Mouse (Mus musculus) heart, postnatal 0 days (tissue): ENCODE data around the gene Gstt2. TPM values are rescaled to one million over a fixed set of nuclear protein-coding genes. Genes with fewer than 3 reads are reported as not detected.

Experiments
- ATAC-seq: fragments of 200-750 bp; cut with Nextera tagmentation; 2 replicates; pipeline ENCODE4 v1.8.0; 2017; ENCODE audit warnings: low read depth, moderate number of reproducible peaks, moderate library complexity; ENCODE audit not compliant: insufficient read depth
- DNase-seq: peaks from one replicate; pipeline ENCODE4 v3.0.0-alpha.2; 2016; ENCODE audit warnings: low spot score
- H3K27ac ChIP-seq: fragments of 300-500 bp; sonication (generic); 2 replicates; pipeline ENCODE4 v1.5.1; 2014; ENCODE audit warnings: low read depth, mild to moderate bottlenecking
- H3K27me3 ChIP-seq: fragments of 300-500 bp; sonication (generic); 2 replicates; pipeline ENCODE4 v1.6.1; 2014; ENCODE audit warnings: low read length, mixed read lengths; ENCODE audit not compliant: control insufficient read depth, insufficient read depth
- H3K36me3 ChIP-seq: fragments of 300-500 bp; sonication (generic); replicated peaks from 2 replicates; pipeline ENCODE4 v1.6.1; 2014; ENCODE audit warnings: low read length, mixed read lengths; ENCODE audit not compliant: control insufficient read depth, insufficient read depth
- H3K4me1 ChIP-seq: fragments of 300-500 bp; sonication (generic); 2 replicates; pipeline ENCODE4 v1.6.1; 2014; ENCODE audit warnings: antibody characterized with exemption; ENCODE audit not compliant: control insufficient read depth, insufficient read depth
- H3K4me2 ChIP-seq: fragments of 300-500 bp; sonication (generic); 2 replicates; pipeline ENCODE4 v1.6.1; 2014; ENCODE audit warnings: low read depth, mild to moderate bottlenecking, low read length, moderate library complexity
- H3K4me3 ChIP-seq: fragments of 300-500 bp; sonication (generic); 2 replicates; pipeline ENCODE4 v1.5.1; 2014; ENCODE audit warnings: low read depth, low read length
- H3K9ac ChIP-seq: fragments of 300-500 bp; sonication (generic); replicated peaks from 2 replicates; pipeline ENCODE4 v1.6.1; 2014; ENCODE audit warnings: low read depth, low read length, mixed read lengths
- H3K9me3 ChIP-seq: fragments of 300-500 bp; sonication (generic); replicated peaks from 2 replicates; pipeline ENCODE4 v1.6.1; 2016; ENCODE audit warnings: low read length; ENCODE audit not compliant: control insufficient read depth
- CTCF ChIP-seq: IDR thresholded peaks from 2 replicates; pipeline ENCODE4 v1.5.1; 2016; ENCODE audit warnings: antibody characterized with exemption, control low read depth, low read depth
- EP300 ChIP-seq: IDR thresholded peaks from 2 replicates; pipeline ENCODE4 v1.6.1; 2016; ENCODE audit warnings: antibody characterized with exemption, low read depth
- WGBS: fragments of 180-500 bp; shearing (Covaris S2); extraction: QIAGEN DNeasy Blood & Tissue Kit; methylation state at CpG from one replicate; pipeline ENCODE4 v1.1.7; 2014; 5-methylcytosine and 5-hydroxymethylcytosine counted together
- polyA plus RNA-seq: library from polyadenylated mRNA; unstranded; fragments of >200 nt; fragmentation: Nextera tagmentation; extraction: Ambion mirVana; gene quantifications from 2 replicates; pipeline ENCODE4 v1.2.1, GENCODE M21; 2015
- total RNA-seq: library from RNA; depleted of rRNA; stranded (reverse); fragments of >200 nt; gene quantifications from 2 replicates; pipeline ENCODE4 v1.2.3, GENCODE M21; 2014; ENCODE audit warnings: low replicate concordance

Gstt2 gene
- total and polyA plus RNA-seq, 2 experiments from 2014 or later: 6.0 to 13.0 TPM

- TF ChIP-seq CTCF: no peak
- TF ChIP-seq EP300: no peak
- ATAC-seq (no peak), DNase-seq (no peak)
- Histone ChIP-seq H3K4me2 (no peak overlapping the region), H3K27me3 (no peaks in the 10 kb centered on the region), H3K9me3 (no peaks in the 10 kb centered on the region), H3K27ac (no peak overlapping the region), H3K9ac (no peak overlapping the region), H3K4me1 (peaks cover 24% of the 10 kb centered on the region), H3K36me3 (0 out of 2 replicates have a peak, but pooled peaks cover 10% of the 10 kb centered on the region), H3K4me3 (no peak overlapping the region)
- 77% methylated on average over 4 of the region's 4 CpGs for WGBS
These were observed 20.4 kb upstream of the Gstt2 start for GRCm38 (mm10) chr10:75857598-75857997.

- Histone ChIP-seq H3K27me3 (no peaks in the 10 kb centered on the region), H3K4me3 (no peak overlapping the region), H3K4me2 (no peak overlapping the region), H3K9me3 (no peaks in the 10 kb centered on the region; the same call in 1 of the 2 replicates), H3K4me1 (peaks cover 24% of the 10 kb centered on the region), H3K36me3 (0 out of 2 replicates have a peak, but pooled peaks cover 10% of the 10 kb centered on the region), H3K9ac (no peak overlapping the region), H3K27ac (no peak overlapping the region)
- no peak for ATAC-seq
- no peak for DNase-seq
- WGBS: 69% methylated on average over 3 of the region's 3 CpGs
- TF ChIP-seq EP300: no peak
- no peak for TF ChIP-seq CTCF
These were observed 19.8 kb upstream of the Gstt2 start for GRCm38 (mm10) chr10:75856976-75857375.

- Histone ChIP-seq H3K4me2 (no peak overlapping the region), H3K4me1 (peaks cover 22% of the 10 kb centered on the region), H3K36me3 (0 out of 2 replicates have a peak, but pooled peaks cover 10% of the 10 kb centered on the region), H3K4me3 (no peak overlapping the region), H3K9me3 (no peaks in the 10 kb centered on the region; the same call in 1 of the 2 replicates), H3K27me3 (no peaks in the 10 kb centered on the region), H3K27ac (no peak overlapping the region), H3K9ac (no peak overlapping the region)
- TF ChIP-seq CTCF (no peak), EP300 (no peak)
- DNase-seq (no peak), ATAC-seq (no peak)
- 78% methylated on average over 11 of the region's 11 CpGs for WGBS
These were observed 19.1 kb upstream of the Gstt2 start for GRCm38 (mm10) chr10:75856155-75856907.

GRCm38 (mm10) chr10:75855416-75855981 is 18.3 kb upstream of the Gstt2 start:
- Histone ChIP-seq H3K36me3 (0 out of 2 replicates have a peak, but pooled peaks cover 10% of the 10 kb centered on the region), H3K27me3 (no peaks in the 10 kb centered on the region), H3K9ac (no peak overlapping the region), H3K4me2 (no peak overlapping the region), H3K4me3 (no peak overlapping the region), H3K4me1 (peaks cover 13% of the 10 kb centered on the region; the same call in 1 of the 2 replicates), H3K9me3 (no peaks in the 10 kb centered on the region; the same call in 1 of the 2 replicates), H3K27ac (no peak overlapping the region)
- no peak for TF ChIP-seq EP300
- no peak for TF ChIP-seq CTCF
- DNase-seq (no peak), ATAC-seq (no peak)
- 87% methylated on average over 15 of the region's 15 CpGs for WGBS

GRCm38 (mm10) chr10:75854791-75855190 is 17.6 kb upstream of the Gstt2 start:
- TF ChIP-seq EP300 (no peak), CTCF (no peak)
- Histone ChIP-seq H3K4me3 (no peak overlapping the region), H3K9me3 (no peaks in the 10 kb centered on the region; the same call in 1 of the 2 replicates), H3K4me2 (no peak overlapping the region), H3K36me3 (0 out of 2 replicates have a peak, but pooled peaks cover 10% of the 10 kb centered on the region), H3K27ac (no peak overlapping the region), H3K9ac (no peak overlapping the region), H3K4me1 (peaks cover 10% of the 10 kb centered on the region; the same call in 1 of the 2 replicates), H3K27me3 (no peaks in the 10 kb centered on the region)
- ATAC-seq (no peak), DNase-seq (no peak)
- WGBS: 70% methylated on average over 6 of the region's 6 CpGs
